Mouse (Mus musculus): ENCODE results near the gene Clca4b.
"Not testable (repeated sequence)": the region's sequence is repeated elsewhere in the genome, so short reads cannot be mapped to it uniquely, and the experiment has no call there.

The Clca4b gene

DNA sequence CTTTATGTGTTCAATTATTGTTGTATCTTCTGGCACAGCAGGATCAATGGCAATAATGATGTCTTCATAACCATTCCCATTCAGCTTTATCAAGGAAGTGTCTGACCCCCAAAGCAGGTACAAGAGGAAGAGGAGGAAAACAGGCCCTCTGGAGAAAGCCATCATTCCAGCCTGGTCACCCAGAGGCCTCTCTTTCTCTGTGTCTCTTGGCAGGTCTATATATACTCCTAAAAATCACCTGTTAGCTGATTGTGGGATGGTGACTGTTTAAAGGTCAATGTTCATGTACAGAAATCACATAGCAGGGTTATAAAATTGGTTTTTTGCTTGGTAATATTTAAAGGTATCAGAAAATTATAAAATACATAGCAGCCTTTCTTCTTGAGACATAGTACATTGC lies at the start of gene Clca4b:
Clca4b (minus strand) TSS at position 195 of the 400 bp plus-strand sequence.
- DNase-seq: no peak

DNA sequence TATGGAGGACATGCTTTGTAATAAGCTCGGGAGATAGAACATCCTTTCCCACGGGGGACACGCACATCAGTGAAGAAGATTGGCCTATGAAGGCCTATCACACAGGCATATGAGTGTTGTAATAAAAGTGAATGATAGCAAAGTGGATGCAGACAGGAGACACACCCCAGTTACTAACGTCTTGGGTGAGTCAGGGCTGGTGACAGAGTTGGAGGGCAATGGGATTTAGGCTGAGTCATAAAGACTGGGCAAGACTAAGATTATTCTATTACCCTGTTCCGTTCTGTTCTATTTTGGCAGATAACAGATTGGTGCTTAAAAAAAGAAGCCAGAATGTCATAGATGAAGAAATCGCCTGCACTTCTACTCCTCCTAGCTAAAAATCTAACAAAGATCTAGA lies 48.2 kb upstream of the Clca4b start:
- DNase-seq: no peak

DNA sequence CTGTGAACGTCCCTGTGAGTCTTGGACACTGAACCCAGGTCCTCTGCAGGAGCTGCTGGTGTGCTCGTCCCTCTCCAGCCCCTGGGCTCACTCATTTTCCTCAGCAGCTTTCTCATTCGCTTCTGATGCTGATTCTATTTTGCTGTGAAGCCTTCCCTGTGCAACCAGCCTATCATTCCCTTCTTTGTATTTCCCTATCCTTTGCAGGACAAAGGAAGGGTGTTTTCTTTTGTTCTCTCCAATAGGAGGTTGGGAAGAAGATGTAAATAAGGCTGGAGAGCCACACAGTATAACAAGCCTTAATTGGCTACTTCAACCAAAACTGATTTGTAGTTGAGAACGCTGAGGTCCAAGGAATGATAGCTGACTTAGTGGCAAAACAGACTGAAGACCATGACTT lies 45.3 kb upstream of the Clca4b start:
- no peak for DNase-seq

DNA sequence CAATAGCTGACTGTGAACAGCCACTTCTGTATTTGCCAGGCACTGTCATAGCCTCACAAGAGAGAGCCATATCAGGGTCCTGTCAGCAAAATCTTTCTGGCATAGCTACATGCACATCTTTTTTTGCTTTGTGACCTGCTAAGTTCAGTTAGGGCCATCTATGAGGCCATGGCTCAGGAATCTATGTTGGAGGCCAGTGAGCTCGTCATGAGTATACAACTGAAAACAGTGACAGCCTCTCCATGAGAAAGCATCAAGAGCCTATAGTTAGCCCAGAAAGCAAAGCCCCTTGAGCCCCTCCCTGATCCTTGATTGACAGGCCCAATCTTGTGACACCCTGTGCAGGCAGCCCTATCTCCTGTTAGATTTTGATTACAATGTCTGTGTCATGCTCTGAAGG lies 43.8 kb upstream of the Clca4b start:
- no peak for DNase-seq

DNA sequence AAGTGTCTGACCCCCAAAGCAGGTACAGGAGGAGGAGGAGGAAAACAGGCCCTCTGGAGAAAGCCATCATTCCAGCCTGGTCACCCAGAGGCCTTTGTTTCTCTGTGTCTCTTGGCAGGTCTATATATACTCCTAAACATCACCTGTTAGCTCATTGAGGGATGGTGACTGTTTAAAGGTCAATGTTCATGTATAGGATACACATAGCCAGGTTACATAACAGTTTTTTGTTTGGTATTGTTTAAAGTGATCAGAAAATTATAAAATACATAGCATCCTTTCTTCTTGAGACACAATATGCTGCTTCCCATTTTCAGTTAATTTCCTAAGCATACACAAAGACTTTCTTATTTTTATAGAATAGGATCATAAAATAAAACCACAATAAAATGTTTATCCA lies 42.6 kb upstream of the Clca4b start, which contains the start of gene Clca4a:
Clca4a (minus strand) TSS at position 101 of the 400 bp plus-strand sequence.
- DNase-seq: no peak

DNA sequence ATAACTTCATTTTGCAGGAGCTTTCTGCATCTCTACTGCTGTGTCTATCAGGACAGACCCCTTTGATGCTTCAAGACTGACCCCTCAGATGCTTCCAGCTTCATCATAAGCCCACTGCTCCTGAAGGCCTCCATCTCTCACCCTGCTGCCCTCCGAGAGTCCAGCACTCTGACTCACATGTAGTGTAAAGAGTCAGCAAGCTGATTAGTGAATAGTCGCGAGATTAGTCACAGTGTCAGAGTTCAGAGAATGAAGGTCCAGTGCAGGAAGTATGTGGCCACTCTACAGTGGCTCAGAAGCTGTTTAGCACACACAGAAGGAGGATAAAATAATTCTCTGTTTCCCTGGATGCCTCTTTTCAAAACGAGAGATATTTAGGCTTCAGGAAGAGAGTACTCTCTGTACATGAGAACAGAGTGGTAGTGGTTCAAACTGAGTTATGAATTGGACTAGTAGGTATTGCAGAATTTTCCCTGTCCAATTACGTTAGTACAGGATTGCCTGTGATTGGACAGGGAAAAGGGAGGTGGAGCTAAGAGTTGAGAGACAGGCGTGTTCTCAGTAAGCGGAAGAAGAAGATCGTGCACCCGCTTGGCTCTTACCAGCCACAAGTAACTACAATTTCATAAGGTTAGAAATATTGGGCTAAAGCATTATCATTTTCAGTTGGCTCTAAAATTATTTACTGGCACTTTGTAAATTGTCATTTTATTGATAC lies 39.4 kb upstream of the Clca4b start:
- DNase-seq: no peak

DNA sequence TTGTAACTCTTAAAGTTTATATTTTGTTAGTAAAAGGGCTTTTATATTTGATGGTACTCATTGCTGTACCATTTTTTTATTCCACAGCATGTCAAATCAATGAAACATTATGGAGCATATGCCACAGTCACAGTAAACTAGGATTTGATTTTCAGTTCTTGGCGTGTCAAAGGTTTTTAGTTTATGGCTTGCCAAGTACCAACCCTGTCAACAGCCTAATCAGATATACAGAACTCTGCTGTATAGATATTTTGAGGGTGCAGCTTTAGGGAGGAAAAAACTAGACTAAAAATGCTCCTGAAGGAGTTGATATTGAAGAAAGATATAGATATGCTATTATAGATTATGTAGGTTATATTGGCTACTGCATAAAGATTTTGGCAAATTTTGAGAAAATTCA lies 37.4 kb upstream of the Clca4b start:
- DNase-seq: no peak

DNA sequence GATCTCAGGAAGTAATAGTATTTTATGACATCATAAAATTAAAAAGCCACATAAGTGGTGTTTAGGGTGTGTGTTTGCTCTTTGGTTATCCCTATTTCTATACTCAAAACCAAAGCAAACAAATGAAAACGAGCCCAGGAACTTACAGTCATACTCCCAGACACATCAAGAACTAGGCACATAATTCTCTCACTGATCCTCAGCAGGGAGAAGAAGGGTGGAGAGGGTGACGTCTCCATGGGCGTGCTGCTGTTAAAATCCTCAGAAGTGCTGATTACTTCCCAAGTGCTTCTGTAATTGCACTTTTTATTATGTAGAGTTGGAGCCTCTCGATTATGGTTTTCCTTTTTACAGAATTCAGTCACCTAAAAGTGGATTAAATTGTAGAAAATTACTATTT lies 33.7 kb upstream of the Clca4b start:
- DNase-seq: no peak

DNA sequence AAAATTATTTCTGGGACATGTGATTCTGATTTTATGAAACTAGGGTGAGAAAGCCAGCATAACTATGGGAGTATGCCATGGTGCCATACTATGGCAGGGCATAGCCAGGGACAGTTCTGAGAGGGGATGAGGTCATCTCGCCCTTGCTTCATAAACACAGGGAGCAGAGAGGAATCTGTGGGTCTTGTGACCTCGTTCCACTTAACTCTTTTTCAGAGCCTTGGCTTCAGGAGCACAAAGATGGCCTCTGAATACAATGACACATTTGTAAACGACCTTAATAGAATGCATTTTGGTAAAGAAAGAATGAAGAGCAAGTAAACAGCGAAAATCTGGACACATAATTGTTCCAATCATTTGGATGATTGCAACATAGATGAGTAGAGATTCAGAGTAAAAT lies 18.5 kb upstream of the Clca4b start:
- DNase-seq: no peak

DNA sequence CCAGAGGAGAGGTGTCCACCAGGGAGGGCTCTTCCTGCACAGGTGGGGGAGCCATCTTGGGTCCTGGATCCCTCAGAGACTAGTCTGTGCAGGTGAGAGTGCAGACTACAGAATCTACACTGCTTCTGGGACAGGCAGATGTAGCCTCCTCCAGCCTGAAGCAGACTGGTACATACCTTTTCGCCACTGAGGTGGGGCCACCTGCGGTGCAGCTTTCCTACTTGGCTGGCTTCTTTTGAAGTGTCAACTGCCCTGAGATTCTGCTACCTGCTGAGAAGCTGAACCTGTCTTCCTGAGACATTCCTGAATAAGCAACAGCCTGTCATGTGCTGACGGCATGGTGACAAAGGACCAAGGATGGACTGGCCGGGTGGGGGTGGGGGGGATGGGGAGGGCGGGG lies 15.0 kb upstream of the Clca4b start:
- DNase-seq: not testable (repeated sequence)

DNA sequence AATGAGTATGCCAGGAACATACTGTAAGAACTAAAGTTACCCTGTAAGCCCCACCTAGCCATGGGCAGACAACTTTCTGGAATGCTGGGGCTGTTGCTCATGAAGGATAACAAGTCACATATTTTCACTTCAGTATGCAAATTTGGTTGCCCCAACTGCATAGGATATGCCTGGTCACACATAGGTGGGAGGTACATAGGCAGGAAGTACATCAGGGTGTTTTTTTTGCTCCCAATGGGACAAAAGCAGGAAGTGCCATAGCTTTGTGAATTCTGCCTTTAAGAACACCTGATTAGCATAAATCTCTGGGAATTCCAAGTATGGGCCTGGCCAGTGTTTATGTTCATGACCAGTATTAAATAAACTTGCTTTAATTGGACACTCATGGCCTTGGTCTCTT lies 1.3 kb upstream of the Clca4b start:
- DNase-seq: not testable (repeated sequence)

DNA sequence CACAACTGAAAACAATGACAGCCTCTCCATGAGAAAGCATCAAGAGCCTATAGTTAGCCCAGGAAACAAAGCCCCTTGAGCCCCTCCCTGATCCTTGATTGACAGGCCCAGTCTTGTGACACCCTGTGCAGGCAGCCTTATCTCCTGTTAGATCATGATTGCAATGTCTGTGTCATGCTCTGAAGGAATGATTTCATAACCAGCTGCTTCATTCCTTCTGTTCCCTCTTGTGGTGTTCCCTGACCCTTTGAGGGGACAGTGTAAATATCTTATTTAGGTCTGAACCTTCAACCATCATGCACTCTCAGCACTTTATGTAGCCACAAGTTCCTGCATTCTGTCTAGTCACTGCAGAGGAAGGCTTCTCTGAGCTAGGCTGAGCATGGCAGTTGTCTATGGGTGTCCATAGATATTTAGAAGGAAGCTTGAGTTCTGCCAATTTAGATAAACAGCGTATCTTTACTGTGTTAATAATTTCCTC lies 722 bp upstream of the Clca4b start:
- DNase-seq: no peak

DNA sequence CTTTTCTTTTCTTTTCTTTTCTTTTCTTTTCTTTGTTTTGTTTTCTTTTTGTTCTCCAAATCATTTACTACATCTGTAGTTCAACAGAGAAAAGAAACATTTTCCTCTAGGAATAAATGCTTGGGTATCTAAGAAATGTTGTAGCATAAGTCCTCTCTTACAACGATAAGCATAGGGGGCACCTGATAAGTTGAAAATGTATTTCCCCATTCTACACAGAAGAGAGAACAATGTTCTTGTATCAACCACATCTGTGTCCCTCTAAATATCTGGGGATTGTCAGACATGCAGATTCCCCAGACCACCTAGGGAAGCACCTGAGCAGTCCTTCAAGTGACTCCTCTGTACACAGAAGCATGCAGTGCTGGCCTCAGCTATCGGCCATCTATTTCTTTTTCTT lies 18.3 kb downstream of the Clca4b start:
- DNase-seq: no peak

DNA sequence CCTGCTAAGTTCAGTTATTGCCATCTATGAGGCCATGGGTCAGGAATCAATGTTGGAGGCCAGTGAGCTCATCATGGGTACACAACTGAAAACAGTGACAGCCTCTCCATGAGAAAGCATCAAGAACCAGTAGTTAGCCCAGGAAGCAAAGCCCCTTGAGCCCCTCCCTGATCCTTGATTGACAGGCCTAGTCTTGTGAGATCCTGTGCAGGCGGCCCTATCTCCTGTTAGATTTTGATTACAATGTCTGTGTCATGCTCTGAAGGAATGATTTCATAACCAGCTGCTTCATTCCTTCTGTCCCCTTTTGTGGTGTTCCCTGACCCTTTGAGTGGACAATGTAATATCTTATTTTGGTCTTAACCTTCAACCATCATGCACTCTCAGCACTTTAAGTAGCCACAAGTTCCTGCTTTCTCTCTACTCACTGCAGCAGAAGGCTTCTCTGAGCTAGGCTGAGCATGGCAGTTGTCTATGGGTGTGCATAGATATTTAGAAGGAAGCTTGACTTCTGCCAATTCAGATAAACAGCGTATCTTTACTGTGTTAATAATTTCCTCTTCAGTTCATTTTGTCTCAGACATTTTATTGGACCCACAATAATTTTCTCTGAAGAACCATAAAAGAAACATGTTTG lies 35.2 kb downstream of the Clca4b start:
- DNase-seq: no peak

DNA sequence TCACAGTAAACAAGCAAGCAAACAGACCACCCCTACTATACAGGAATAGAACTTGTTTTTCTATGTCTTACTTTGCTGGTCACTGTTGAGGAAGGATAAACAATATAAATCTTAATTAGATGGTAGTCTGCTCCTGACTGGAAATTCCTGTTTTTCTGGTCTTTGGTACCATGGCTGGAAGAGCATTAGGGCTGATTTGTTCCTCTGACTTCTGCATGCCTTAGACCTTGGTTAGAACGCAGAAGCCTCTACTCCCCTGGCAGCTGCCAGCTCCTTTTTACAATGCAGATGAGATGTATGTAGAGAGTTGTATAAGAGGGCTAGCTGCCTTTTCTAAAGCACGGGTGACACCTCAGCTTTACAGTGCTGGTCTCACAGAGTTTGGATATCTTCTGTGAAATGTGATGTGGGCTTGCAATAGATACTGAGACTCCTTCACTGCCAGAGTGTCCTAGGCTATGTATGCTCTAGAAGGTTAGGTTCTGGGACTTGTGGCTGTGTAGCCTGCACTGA lies 42.0 kb downstream of the Clca4b start:
- DNase-seq: no peak

DNA sequence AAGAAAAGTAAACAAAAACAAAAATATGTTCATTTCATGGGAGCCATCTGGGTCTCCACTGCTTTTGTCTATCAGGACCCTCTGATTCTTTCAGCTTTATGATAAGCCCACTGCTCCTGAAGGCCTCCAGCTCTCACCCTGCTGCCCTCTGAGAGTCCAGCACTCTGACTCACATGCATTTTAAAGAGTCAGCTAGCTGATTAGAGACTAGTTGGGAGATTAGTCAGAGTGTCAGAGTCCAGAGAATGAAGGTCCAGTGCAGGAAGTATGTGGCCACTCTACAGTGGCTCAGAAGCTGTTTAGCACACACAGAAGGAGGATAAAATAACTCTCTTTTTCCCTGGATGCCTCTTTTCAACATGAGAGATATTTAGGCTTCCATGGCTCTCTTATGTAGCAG lies 45.4 kb downstream of the Clca4b start:
- DNase-seq: no peak

DNA sequence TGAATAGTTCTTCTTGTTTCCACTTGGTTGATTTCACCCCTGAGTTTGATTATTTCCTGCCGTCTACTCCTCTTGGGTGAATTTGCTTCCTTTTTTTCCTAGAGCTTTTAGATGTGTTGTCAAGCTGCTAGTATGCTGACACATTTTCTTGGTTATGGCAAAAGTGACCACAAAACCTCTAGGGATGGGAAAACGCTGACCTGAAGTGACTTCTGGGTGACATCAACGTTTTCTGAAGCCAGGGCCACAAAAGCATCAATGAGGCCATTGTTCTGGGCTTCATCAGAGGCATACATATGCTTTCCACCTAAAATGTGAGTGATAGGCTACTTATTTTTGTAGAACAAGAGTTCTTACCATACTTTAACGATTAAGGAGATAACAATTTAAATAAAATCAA lies 60.3 kb downstream of the Clca4b start:
- not testable (repeated sequence) for DNase-seq
